Mouse (Mus musculus) liver, embryonic 14.5 days (tissue): ENCODE data around the gene 3110082J24Rik. TPM values are rescaled to one million over a fixed set of nuclear protein-coding genes. Genes with fewer than 3 reads are reported as not detected.

Experiments used
- ATAC-seq: fragments of 200-750 bp; cut with Nextera tagmentation; 2 replicates; pipeline ENCODE4 v1.8.0; 2017; ENCODE audit warnings: moderate number of reproducible peaks, mild to moderate bottlenecking, moderate library complexity; ENCODE audit not compliant: insufficient read depth
- DNase-seq, 3 experiments: peaks; one replicate each; pipeline ENCODE4 v3.0.0-alpha.2; 2012 to 2013; ENCODE audit warnings: low read depth in 3 of 3, low spot score in 3 of 3
- H3K27ac ChIP-seq: fragments of 300-500 bp; sonication (generic); 2 replicates; pipeline ENCODE4 v1.5.1; 2014; ENCODE audit warnings: moderate library complexity, mild to moderate bottlenecking, control low read depth, inconsistent platforms
- H3K27me3 ChIP-seq: fragments of 300-500 bp; sonication (generic); 2 replicates; pipeline ENCODE4 v1.6.1; 2014; ENCODE audit warnings: mild to moderate bottlenecking, low read length, moderate library complexity; ENCODE audit not compliant: control insufficient read depth, insufficient read depth
- H3K36me3 ChIP-seq: fragments of 300-500 bp; sonication (generic); replicated peaks from 2 replicates; pipeline ENCODE4 v1.6.1; 2014; ENCODE audit warnings: low read depth; ENCODE audit not compliant: control insufficient read depth, insufficient read depth
- H3K4me1 ChIP-seq, 2 experiments: fragments of 200-500 bp in 1 of 2; fragments of 300-500 bp in 1 of 2; sonication (generic) in 1 of 2; replicated peaks; 2 replicates each; pipeline ENCODE4 v1.6.1; 2012 to 2014; ENCODE audit warnings: antibody characterized with exemption in 1 of 2, inconsistent platforms in 1 of 2, low read length in 1 of 2; ENCODE audit not compliant: control insufficient read depth in 2 of 2, insufficient read depth in 2 of 2
- H3K4me2 ChIP-seq: fragments of 300-500 bp; sonication (generic); 2 replicates; pipeline ENCODE4 v1.6.1; 2014; ENCODE audit warnings: low read depth, mild to moderate bottlenecking, control low read depth, moderate library complexity
- H3K4me3 ChIP-seq, 2 experiments: fragments of 200-500 bp in 1 of 2; fragments of 300-500 bp in 1 of 2; sonication (generic) in 1 of 2; 2 replicates each; pipeline ENCODE4 v1.5.1; 2012 to 2014; ENCODE audit warnings: low read depth in 2 of 2, low read length in 2 of 2, mild to moderate bottlenecking in 2 of 2, control low read depth in 1 of 2, inconsistent platforms in 1 of 2, moderate library complexity in 1 of 2; ENCODE audit not compliant: insufficient read depth in 1 of 2
- H3K9ac ChIP-seq: fragments of 300-500 bp; sonication (generic); replicated peaks from 2 replicates; pipeline ENCODE4 v1.6.1; 2014; ENCODE audit warnings: mild to moderate bottlenecking, control low read depth, moderate library complexity
- H3K9me3 ChIP-seq: fragments of 300-500 bp; sonication (generic); 2 replicates; pipeline ENCODE4 v1.6.1; 2016; ENCODE audit warnings: low read length, mixed read lengths; ENCODE audit not compliant: control insufficient read depth
- CTCF ChIP-seq: IDR thresholded peaks from 2 replicates; pipeline ENCODE4 v1.5.1; 2016; ENCODE audit warnings: antibody characterized with exemption, low read depth, control low read depth
- EP300 ChIP-seq: IDR thresholded peaks from 2 replicates; pipeline ENCODE4 v1.6.1; 2016; ENCODE audit warnings: antibody characterized with exemption, low read depth
- WGBS: fragments of 180-500 bp; shearing (Covaris S2); extraction: QIAGEN DNeasy Blood & Tissue Kit; methylation state at CpG from one replicate; pipeline ENCODE4 v1.1.7; 2014; ENCODE audit not compliant: insufficient replicate concordance; 5-methylcytosine and 5-hydroxymethylcytosine counted together
- polyA plus RNA-seq, 2 experiments: library from polyadenylated mRNA; depleted of rRNA in 1 of 2; stranded (reverse) in 1 of 2; unstranded in 1 of 2; fragments of >200 nt; fragmentation: Nextera tagmentation in 1 of 2; extraction: Ambion mirVana in 1 of 2; gene quantifications; 2 replicates each; pipeline versions ENCODE4 v1.2.1 to v1.2.3; 2012 to 2014

The 3110082J24Rik gene
- polyA plus RNA-seq, 2 experiments = not detected

- Histone ChIP-seq H3K9me3 (no peaks in the 10 kb centered on the region), H3K9ac (no peak overlapping the region), H3K36me3 (peaks cover 31% of the 10 kb centered on the region), H3K4me1 (no peaks in the 10 kb centered on the region), H3K4me3 (no peak overlapping the region), H3K27ac (no peak overlapping the region), H3K4me2 (no peak overlapping the region), H3K27me3 (no peaks in the 10 kb centered on the region)
- TF ChIP-seq EP300 = no peak
- no peak for TF ChIP-seq CTCF
- WGBS = 81% methylated on average over 4 of the region's 4 CpGs
- DNase-seq (no peak), ATAC-seq (no peak)
Measured at GRCm38 (mm10) chr5:30138193-30138592, 32.3 kb upstream of the 3110082J24Rik start.

- Histone ChIP-seq H3K4me2 (no peak overlapping the region), H3K4me3 (no peak overlapping the region), H3K27me3 (no peaks in the 10 kb centered on the region), H3K36me3 (peaks cover 34% of the 10 kb centered on the region), H3K27ac (no peak overlapping the region), H3K4me1 (no peaks in the 10 kb centered on the region), H3K9me3 (no peaks in the 10 kb centered on the region), H3K9ac (no peak overlapping the region)
- no peak for ATAC-seq
- DNase-seq = no peak
- TF ChIP-seq EP300 (no peak), CTCF (no peak)
- 85% methylated on average over 9 of the region's 9 CpGs for WGBS
Measured at GRCm38 (mm10) chr5:30137271-30137670, 31.4 kb upstream of the 3110082J24Rik start.

GRCm38 (mm10) chr5:30135711-30136231 is 29.9 kb upstream of the 3110082J24Rik start:
- DNase-seq = no peak
- H3K4me3 ChIP-seq = no peak overlapping the region

DNA sequence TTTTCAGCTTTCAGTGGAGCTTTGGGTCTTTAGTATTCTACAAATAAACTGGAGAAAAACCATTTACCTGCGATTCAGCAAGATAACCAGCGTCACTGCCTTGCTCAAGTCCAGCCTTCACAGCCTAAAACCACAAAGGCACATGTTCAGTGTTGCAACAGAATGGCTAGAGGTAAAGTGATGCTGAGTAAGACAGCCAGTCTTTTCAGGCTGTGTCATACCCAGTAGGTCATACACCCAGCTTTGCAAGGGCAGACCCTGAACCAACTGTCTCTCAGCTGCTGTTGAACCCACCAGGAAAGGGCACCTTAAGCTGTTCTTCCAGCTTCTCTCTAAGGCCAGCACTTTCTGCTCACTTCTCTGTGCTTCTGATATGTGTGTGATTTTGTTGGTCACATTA is 26.3 kb upstream of the 3110082J24Rik start:
- Histone ChIP-seq H3K4me3 (no peak overlapping the region), H3K27ac (no peak overlapping the region), H3K27me3 (no peaks in the 10 kb centered on the region), H3K4me1 (no peaks in the 10 kb centered on the region), H3K36me3 (peaks cover 43% of the 10 kb centered on the region), H3K4me2 (no peak overlapping the region), H3K9me3 (no peaks in the 10 kb centered on the region), H3K9ac (no peak overlapping the region)
- 79% methylated on average over 2 of the region's 2 CpGs for WGBS
- ATAC-seq (no peak), DNase-seq (no peak)
- TF ChIP-seq EP300 (no peak), CTCF (no peak)

More at GRCm38 (mm10) chr5:30135711-30136231, 29.9 kb upstream of the 3110082J24Rik start:
- no peaks in the 10 kb centered on the region for H3K4me1 ChIP-seq
- no peaks in the 10 kb centered on the region for H3K9me3 ChIP-seq
- H3K36me3 ChIP-seq = peaks cover 38% of the 10 kb centered on the region
- 83% methylated on average over 11 of the region's 11 CpGs for WGBS
- no peak for TF ChIP-seq EP300
- TF ChIP-seq CTCF = no peak
- no peak overlapping the region for H3K4me2 ChIP-seq
- no peak overlapping the region for H3K9ac ChIP-seq
- no peak overlapping the region for H3K27ac ChIP-seq
- no peak for ATAC-seq
- no peaks in the 10 kb centered on the region for H3K27me3 ChIP-seq

DNA sequence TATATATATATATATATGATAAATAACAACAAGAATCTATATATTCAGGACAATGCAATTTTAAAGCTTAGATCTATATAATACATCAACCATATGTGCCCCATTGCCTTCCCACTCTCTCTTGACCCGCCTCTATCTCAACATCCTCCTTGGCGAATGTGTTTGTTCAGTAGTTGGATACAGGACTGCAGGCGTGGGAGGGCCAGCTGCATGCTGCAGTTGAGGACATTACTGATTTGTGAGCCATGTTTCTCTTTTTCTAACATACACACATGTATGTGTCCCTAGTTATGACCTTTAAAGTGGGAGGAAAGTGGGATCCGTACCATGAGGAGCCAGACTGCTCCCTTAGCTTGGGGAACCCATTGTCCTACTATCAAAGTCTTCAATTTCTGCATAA is 25.4 kb upstream of the 3110082J24Rik start:
- Histone ChIP-seq H3K36me3 (peaks cover 49% of the 10 kb centered on the region), H3K4me2 (no peak overlapping the region), H3K4me3 (no peak overlapping the region), H3K9me3 (no peaks in the 10 kb centered on the region), H3K4me1 (no peaks in the 10 kb centered on the region), H3K9ac (no peak overlapping the region), H3K27ac (no peak overlapping the region), H3K27me3 (no peaks in the 10 kb centered on the region)
- TF ChIP-seq CTCF = no peak
- no peak for TF ChIP-seq EP300
- ATAC-seq = no peak
- WGBS = 75% methylated on average over 4 of the region's 4 CpGs
- DNase-seq = no peak
